Mouse (Mus musculus) embryonic fibroblast, embryonic 13.5 days (primary cell): Measurements from ENCODE around the gene Hnrnpul1.

Source experiments
- CTCF ChIP-seq: IDR thresholded peaks from 2 replicates; pipeline ENCODE4 v1.5.1; 2011; ENCODE audit warnings: mild to moderate bottlenecking, control low read depth, low read length, moderate library complexity, borderline replicate concordance; ENCODE audit not compliant: insufficient read depth
- POLR2A ChIP-seq: IDR thresholded peaks from 2 replicates; pipeline ENCODE4 v1.6.1; 2011; ENCODE audit warnings: low read depth, mild to moderate bottlenecking, control low read depth, low read length, moderate library complexity

DNA sequence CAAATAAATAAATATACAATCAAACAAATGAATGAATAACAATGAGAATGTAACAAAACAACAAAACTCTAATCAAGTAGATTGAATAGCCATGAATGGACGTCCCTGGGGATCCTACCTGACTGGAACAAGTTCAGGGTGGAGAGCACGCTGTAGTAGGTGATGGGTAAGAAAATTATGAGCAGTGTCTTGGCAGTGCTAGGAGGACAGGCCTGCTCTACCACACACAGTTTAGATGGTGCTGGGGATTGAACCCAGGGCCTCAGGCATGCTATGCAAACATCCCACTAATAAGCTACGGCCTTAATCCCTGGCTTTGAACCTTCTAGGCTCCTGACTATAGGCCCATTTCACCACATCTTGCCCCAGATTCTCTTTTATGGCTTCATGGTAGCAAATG is 37.1 kb downstream of the Hnrnpul1 start:
- TF ChIP-seq CTCF (no peak), POLR2A (no peak)
